Mouse (Mus musculus) limb, embryonic 14.5 days (tissue): ENCODE data around the gene Ppie. TPM values are rescaled to one million over a fixed set of nuclear protein-coding genes. Genes with fewer than 3 reads are reported as not detected.
"Not testable (repeated sequence)": the region's sequence is repeated elsewhere in the genome, so short reads cannot be mapped to it uniquely, and the experiment has no call there.

Experiments
- ATAC-seq: fragments of 200-750 bp; cut with Nextera tagmentation; 2 replicates; pipeline ENCODE4 v1.8.0; 2017; ENCODE audit warnings: low read depth, moderate number of reproducible peaks, moderate TSS enrichment; ENCODE audit not compliant: low FRiP score
- DNase-seq: peaks from one replicate; pipeline ENCODE4 v3.0.0-alpha.2; 2015; ENCODE audit warnings: low spot score
- H3K27ac ChIP-seq: fragments of 300-500 bp; sonication (generic); replicated peaks from 2 replicates; pipeline ENCODE4 v1.5.1; 2014; ENCODE audit warnings: low read depth, mild to moderate bottlenecking, low read length, moderate library complexity, mixed read lengths
- H3K27me3 ChIP-seq: fragments of 300-500 bp; sonication (generic); 2 replicates; pipeline ENCODE4 v1.6.1; 2014; ENCODE audit warnings: low read length, mixed read lengths; ENCODE audit not compliant: control insufficient read depth, insufficient read depth
- H3K36me3 ChIP-seq: fragments of 300-500 bp; sonication (generic); 2 replicates; pipeline ENCODE4 v1.6.1; 2014; ENCODE audit warnings: mild to moderate bottlenecking, low read length, moderate library complexity, mixed read lengths; ENCODE audit not compliant: control insufficient read depth, insufficient read depth
- H3K4me1 ChIP-seq: fragments of 300-500 bp; sonication (generic); 2 replicates; pipeline ENCODE4 v1.6.1; 2014; ENCODE audit warnings: antibody characterized with exemption, low read length, mixed read lengths; ENCODE audit not compliant: control insufficient read depth, insufficient read depth
- H3K4me2 ChIP-seq: fragments of 300-500 bp; sonication (generic); replicated peaks from 2 replicates; pipeline ENCODE4 v1.6.1; 2014; ENCODE audit warnings: low read depth, mild to moderate bottlenecking, low read length, moderate library complexity; ENCODE audit not compliant: severe bottlenecking
- H3K4me3 ChIP-seq: fragments of 300-500 bp; sonication (generic); replicated peaks from 2 replicates; pipeline ENCODE4 v1.5.1; 2014; ENCODE audit warnings: low read length
- H3K9ac ChIP-seq: fragments of 300-500 bp; sonication (generic); 2 replicates; pipeline ENCODE4 v1.6.1; 2014; ENCODE audit warnings: mild to moderate bottlenecking, low read depth, low read length, moderate library complexity; ENCODE audit not compliant: severe bottlenecking
- H3K9me3 ChIP-seq: fragments of 300-500 bp; sonication (generic); 2 replicates; pipeline ENCODE4 v1.6.1; 2016; ENCODE audit warnings: low read length; ENCODE audit not compliant: control insufficient read depth
- POLR2A ChIP-seq: fragments of 200-500 bp; IDR thresholded peaks from 2 replicates; pipeline ENCODE4 v1.8.0; 2012; ENCODE audit warnings: inconsistent platforms, mild to moderate bottlenecking, moderate library complexity, borderline replicate concordance; ENCODE audit not compliant: insufficient read depth, insufficient read length; ENCODE audit errors: extremely low read depth
- whole genome bisulfite sequencing: fragments of 180-500 bp; shearing (Covaris S2); extraction: QIAGEN DNeasy Blood & Tissue Kit; methylation state at CpG from one replicate; pipeline ENCODE4 v1.1.7; 2014; 5-methylcytosine and 5-hydroxymethylcytosine counted together
- polyA plus RNA-seq, 2 experiments: library from polyadenylated mRNA; depleted of rRNA in 1 of 2; stranded (reverse) in 1 of 2; unstranded in 1 of 2; fragments of >200 nt; fragmentation: Nextera tagmentation in 1 of 2; extraction: Ambion mirVana in 1 of 2; gene quantifications; 2 replicates each; pipeline versions ENCODE4 v1.2.1 to v1.2.3; 2012 to 2014

Ppie gene
- polyA plus RNA-seq, 2 experiments = 57.6 to 96.4 TPM

DNA sequence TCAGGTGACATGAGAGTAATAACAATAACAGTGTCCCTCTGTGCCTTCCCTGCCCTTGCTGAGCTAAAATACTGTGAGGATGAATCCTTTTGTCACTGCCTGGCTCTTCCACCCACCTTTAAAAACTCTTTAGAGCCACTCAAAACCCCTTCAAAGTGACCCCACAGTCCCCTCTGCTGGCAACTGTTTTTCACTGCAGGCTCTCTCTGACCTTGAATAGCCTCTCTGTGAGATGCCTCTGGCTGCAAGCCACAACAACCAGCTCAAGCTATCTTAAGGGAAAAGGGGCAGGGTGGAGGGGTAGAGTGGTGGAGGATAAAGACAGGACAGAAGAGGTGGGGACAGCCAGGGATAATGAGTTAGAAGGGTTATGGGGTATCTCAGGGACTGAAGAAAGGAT, 32.1 kb upstream of the Ppie start:
- no peak overlapping the region for H3K4me2 ChIP-seq
- H3K27ac ChIP-seq = no peak overlapping the region
- 0 out of 2 replicates have a peak, but pooled peaks cover 9% of the 10 kb centered on the region for H3K9me3 ChIP-seq
- no peak for DNase-seq
- H3K4me3 ChIP-seq = no peak overlapping the region
- no peaks in the 10 kb centered on the region for H3K27me3 ChIP-seq
- H3K9ac ChIP-seq = no peak overlapping the region
- H3K36me3 ChIP-seq = no peaks in the 10 kb centered on the region
- no peaks in the 10 kb centered on the region for H3K4me1 ChIP-seq
- no peak for TF ChIP-seq POLR2A
- no peak for ATAC-seq

DNA sequence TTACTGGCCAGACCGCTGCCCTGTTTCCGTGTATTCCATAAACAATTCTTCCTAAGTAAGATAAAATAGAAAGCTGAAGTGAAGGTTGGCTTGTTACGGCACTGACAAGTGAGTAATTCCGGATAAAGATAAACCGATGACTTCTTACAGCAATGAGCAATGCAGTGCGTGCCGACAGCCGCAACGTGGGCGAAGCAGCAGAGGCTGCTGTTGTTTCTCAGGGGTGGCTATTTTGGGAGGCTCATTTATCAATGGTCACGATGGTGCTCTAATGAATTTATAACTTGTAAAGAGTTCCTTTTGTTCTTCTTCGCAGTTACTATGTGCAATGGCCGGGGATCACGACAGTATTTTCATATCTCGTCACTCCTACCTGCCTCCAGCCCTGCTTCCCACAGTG, 24.4 kb upstream of the Ppie start:
- 85% methylated on average over 15 of the region's 15 CpGs for WGBS
- no peak for ATAC-seq

GRCm38 (mm10) chr4:123162305-123162917, 22.7 kb upstream of the Ppie start:
- no peaks in the 10 kb centered on the region for H3K4me1 ChIP-seq
- H3K9me3 ChIP-seq = no peaks in the 10 kb centered on the region
- no peak overlapping the region for H3K4me3 ChIP-seq
- peak overlapping the region; percentile 20; the same call in 1 of the 2 replicates for H3K4me2 ChIP-seq
- DNase-seq (no peak), ATAC-seq (no peak)
- no peaks in the 10 kb centered on the region for H3K27me3 ChIP-seq
- H3K36me3 ChIP-seq = no peaks in the 10 kb centered on the region
- no peak overlapping the region for H3K27ac ChIP-seq
- no peak for TF ChIP-seq POLR2A
- H3K9ac ChIP-seq = peak overlapping the region; percentile 7; the same call in 1 of the 2 replicates
- WGBS = 16% methylated on average over 15 of the region's 15 CpGs

More for the DNA sequence above, 24.4 kb upstream of the Ppie start:
- Histone ChIP-seq H3K9me3 (0 out of 2 replicates have a peak, but pooled peaks cover 3% of the 10 kb centered on the region), H3K27me3 (no peaks in the 10 kb centered on the region), H3K9ac (no peak overlapping the region), H3K4me2 (no peak overlapping the region), H3K4me3 (no peak overlapping the region), H3K27ac (no peak overlapping the region), H3K4me1 (no peaks in the 10 kb centered on the region), H3K36me3 (no peaks in the 10 kb centered on the region)
- TF ChIP-seq POLR2A = no peak
- DNase-seq = no peak

DNA sequence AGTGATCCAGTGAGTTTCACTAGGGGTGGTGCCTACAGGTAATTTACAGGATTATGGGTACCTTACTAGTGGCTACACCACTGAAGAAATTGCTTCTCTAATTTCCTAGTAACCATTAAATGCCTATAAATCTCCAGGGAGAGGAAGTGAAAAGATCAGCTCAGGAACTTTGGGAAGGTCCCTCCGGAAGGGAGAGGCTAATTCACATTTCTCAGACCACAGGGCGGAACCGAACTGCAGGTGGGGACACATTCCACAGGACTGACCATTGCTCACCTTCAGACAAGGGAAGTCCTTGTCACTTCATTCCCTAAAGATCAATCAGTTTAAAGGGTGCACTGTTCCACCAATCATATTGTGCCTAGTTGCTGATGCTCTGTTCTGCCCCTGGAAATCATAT, 21.5 kb upstream of the Ppie start:
- not testable (repeated sequence) for H3K27me3 ChIP-seq, H3K4me1 ChIP-seq, H3K9ac ChIP-seq, H3K4me3 ChIP-seq, H3K4me2 ChIP-seq, H3K36me3 ChIP-seq, ATAC-seq, H3K27ac ChIP-seq, DNase-seq, H3K9me3 ChIP-seq
- 48% methylated on average over 3 of the region's 3 CpGs for WGBS

DNA sequence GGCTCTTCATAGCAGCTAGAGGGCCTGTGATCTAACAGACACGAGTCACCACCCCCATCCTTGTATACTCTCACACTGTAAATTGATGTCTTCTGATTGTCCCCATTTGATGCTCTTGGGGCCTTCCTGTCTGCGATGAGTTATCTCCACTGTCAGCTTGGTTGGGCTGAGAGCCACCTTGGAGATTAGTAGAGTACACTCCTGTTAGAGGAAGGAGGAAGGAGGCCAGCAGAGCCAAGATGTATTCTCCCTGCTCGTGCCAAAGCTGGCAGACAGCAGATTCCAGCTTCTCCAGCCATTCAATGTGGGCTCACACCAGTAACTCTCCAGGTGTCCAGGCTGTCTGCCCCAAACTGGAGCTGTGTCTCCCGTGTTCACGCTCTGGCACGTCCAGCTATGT, 20.8 kb upstream of the Ppie start:
- Histone ChIP-seq H3K27ac (no peak overlapping the region), H3K27me3 (no peaks in the 10 kb centered on the region), H3K4me3 (no peak overlapping the region), H3K4me1 (no peaks in the 10 kb centered on the region), H3K36me3 (no peaks in the 10 kb centered on the region), H3K9ac (no peak overlapping the region), H3K4me2 (no peak overlapping the region), H3K9me3 (no peaks in the 10 kb centered on the region)
- 84% methylated on average over 6 of the region's 6 CpGs for WGBS
- ATAC-seq (no peak), DNase-seq (no peak)
- no peak for TF ChIP-seq POLR2A

GRCm38 (mm10) chr4:123155840-123156239, 16.1 kb upstream of the Ppie start:
- TF ChIP-seq POLR2A = no peak
- H3K27ac ChIP-seq = no peak overlapping the region
- ATAC-seq = no peak

More at GRCm38 (mm10) chr4:123155840-123156239, 16.1 kb upstream of the Ppie start:
- H3K4me3 ChIP-seq = no peak overlapping the region
- no peak for DNase-seq
- no peak overlapping the region for H3K9ac ChIP-seq
- no peak overlapping the region for H3K4me2 ChIP-seq
- no peaks in the 10 kb centered on the region for H3K9me3 ChIP-seq
- H3K4me1 ChIP-seq = no peaks in the 10 kb centered on the region
- no peaks in the 10 kb centered on the region for H3K36me3 ChIP-seq
- no peaks in the 10 kb centered on the region for H3K27me3 ChIP-seq
